Mouse (Mus musculus): Measurements from ENCODE around the gene Gls2.

GRCm38 (mm10) chr10:128221533-128222286 lies 27.5 kb downstream of the Gls2 start:
- TF ChIP-seq CTCF (IDR thresholded peaks at IDR 0.05; ENCODE audit: control insufficient read depth, insufficient read depth, insufficient read length), result no peak
- TF ChIP-seq FOSL1 (IDR thresholded peaks at IDR 0.05; ENCODE audit: insufficient read depth, low read length, poor library complexity, severe bottlenecking), result no peak
- TF ChIP-seq USF1 (IDR thresholded peaks at IDR 0.05; ENCODE audit: low read depth), result no peak
- no peak for TF ChIP-seq MAX (IDR thresholded peaks at IDR 0.05)
- no peak for TF ChIP-seq MYOD1 (IDR thresholded peaks at IDR 0.05; ENCODE audit: control insufficient read depth, insufficient read length, low read depth)

Data from C2C12 (cell line).